Mouse (Mus musculus) G1E (cell line): ENCODE data around the gene Lmbr1l.

Experiments used
- CTCF ChIP-seq: IDR thresholded peaks from 2 replicates; pipeline ENCODE4 v1.5.1; 2012; ENCODE audit warnings: low read depth, low read length, inconsistent platforms, mixed read lengths
- GATA2 ChIP-seq: IDR thresholded peaks from 2 replicates; pipeline ENCODE4 v1.6.1; 2012; ENCODE audit warnings: low read depth, low read length, inconsistent platforms, borderline replicate concordance
- TAL1 ChIP-seq: conservative IDR thresholded peaks from 2 replicates; pipeline ENCODE4 v1.6.1; 2012; ENCODE audit warnings: low read depth, low read length, inconsistent platforms, mixed read lengths

GRCm38 (mm10) chr15:98921510-98921909 is 3.5 kb upstream of the Lmbr1l start:
- no peak for TF ChIP-seq CTCF
- TF ChIP-seq GATA2 = no peak
- TF ChIP-seq TAL1 = no peak
